Mouse (Mus musculus) intestine, embryonic 14.5 days (tissue): ENCODE data around the gene Dync1li2. TPM values are rescaled to one million over a fixed set of nuclear protein-coding genes. Genes with fewer than 3 reads are reported as not detected.

Experiments
- ATAC-seq: fragments of 200-750 bp; cut with Nextera tagmentation; replicated peaks from 2 replicates; pipeline ENCODE4 v1.8.0; 2017; ENCODE audit warnings: low read depth, moderate number of reproducible peaks, moderate TSS enrichment, moderate library complexity; ENCODE audit not compliant: low FRiP score, low TSS enrichment
- DNase-seq: peaks from one replicate; pipeline ENCODE4 v3.0.0-alpha.2; 2018; ENCODE audit warnings: low spot score
- H3K27ac ChIP-seq: fragments of 300-500 bp; sonication (generic); 2 replicates; pipeline ENCODE4 v1.5.1; 2014; ENCODE audit warnings: low read depth, mild to moderate bottlenecking, control low read depth
- H3K27me3 ChIP-seq: fragments of 300-500 bp; sonication (generic); replicated peaks from 2 replicates; pipeline ENCODE4 v1.6.1; 2014; ENCODE audit warnings: low read length, control low read depth; ENCODE audit not compliant: control insufficient read depth, insufficient read depth
- H3K36me3 ChIP-seq: fragments of 300-500 bp; sonication (generic); 2 replicates; pipeline ENCODE4 v1.6.1; 2014; ENCODE audit warnings: low read length, control low read depth; ENCODE audit not compliant: control insufficient read depth, insufficient read depth
- H3K4me1 ChIP-seq: fragments of 300-500 bp; sonication (generic); replicated peaks from 2 replicates; pipeline ENCODE4 v1.6.1; 2014; ENCODE audit warnings: low read length, control low read depth, mixed read lengths; ENCODE audit not compliant: control insufficient read depth, insufficient read depth
- H3K4me2 ChIP-seq: fragments of 300-500 bp; sonication (generic); 2 replicates; pipeline ENCODE4 v1.6.1; 2014; ENCODE audit warnings: low read length
- H3K4me3 ChIP-seq: fragments of 300-500 bp; sonication (generic); 2 replicates; pipeline ENCODE4 v1.5.1; 2014; ENCODE audit warnings: low read depth, low read length, control low read depth, mixed read lengths
- H3K9ac ChIP-seq: fragments of 300-500 bp; sonication (generic); 2 replicates; pipeline ENCODE4 v1.6.1; 2014; ENCODE audit warnings: mild to moderate bottlenecking, low read length
- H3K9me3 ChIP-seq: fragments of 300-500 bp; sonication (generic); 2 replicates; pipeline ENCODE4 v1.6.1; 2016; ENCODE audit warnings: low read length, control low read depth; ENCODE audit not compliant: control insufficient read depth
- WGBS: fragments of 180-500 bp; shearing (Covaris S2); extraction: QIAGEN DNeasy Blood & Tissue Kit; methylation state at CpG from one replicate; pipeline ENCODE4 v1.1.7; 2014; 5-methylcytosine and 5-hydroxymethylcytosine counted together
- polyA plus RNA-seq: library from polyadenylated mRNA; unstranded; fragments of >200 nt; fragmentation: Nextera tagmentation; extraction: Ambion mirVana; gene quantifications from 2 replicates; pipeline ENCODE4 v1.2.1, GENCODE M21; 2014

Gene Dync1li2
- polyA plus RNA-seq, 1 experiment from 2014 or later = 46.1 TPM

DNA sequence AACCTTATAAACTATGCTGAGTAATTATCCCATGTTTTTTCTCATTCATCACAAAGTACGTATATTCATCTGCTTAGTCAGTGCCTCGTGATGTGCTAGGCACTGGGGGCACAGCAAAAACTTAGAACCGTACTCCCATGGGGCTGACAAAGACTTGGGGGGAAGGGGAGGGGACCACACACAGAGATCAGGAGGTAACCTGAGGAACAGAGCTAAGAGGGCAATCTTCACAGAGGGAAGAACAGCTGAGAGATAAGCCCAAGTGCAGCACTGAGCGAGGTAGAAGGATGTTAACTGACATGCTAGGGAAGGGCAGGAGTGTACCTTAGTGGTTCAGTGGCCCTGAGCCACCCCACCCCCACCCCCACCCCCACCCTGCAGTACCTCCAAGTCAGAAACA lies 56.2 kb downstream of the Dync1li2 start:
- ATAC-seq = no peak
- 15% methylated on average over 4 of the region's 4 CpGs for WGBS
- no peak overlapping the region for H3K9ac ChIP-seq
- H3K4me3 ChIP-seq = no peak overlapping the region
- no peaks in the 10 kb centered on the region; the same call in 1 of the 2 replicates for H3K36me3 ChIP-seq
- no peak for DNase-seq
- H3K9me3 ChIP-seq = no peaks in the 10 kb centered on the region
- H3K4me2 ChIP-seq = no peak overlapping the region
- H3K27ac ChIP-seq = no peak overlapping the region
- H3K27me3 ChIP-seq = no peaks in the 10 kb centered on the region
- peaks cover 49% of the 10 kb centered on the region for H3K4me1 ChIP-seq

DNA sequence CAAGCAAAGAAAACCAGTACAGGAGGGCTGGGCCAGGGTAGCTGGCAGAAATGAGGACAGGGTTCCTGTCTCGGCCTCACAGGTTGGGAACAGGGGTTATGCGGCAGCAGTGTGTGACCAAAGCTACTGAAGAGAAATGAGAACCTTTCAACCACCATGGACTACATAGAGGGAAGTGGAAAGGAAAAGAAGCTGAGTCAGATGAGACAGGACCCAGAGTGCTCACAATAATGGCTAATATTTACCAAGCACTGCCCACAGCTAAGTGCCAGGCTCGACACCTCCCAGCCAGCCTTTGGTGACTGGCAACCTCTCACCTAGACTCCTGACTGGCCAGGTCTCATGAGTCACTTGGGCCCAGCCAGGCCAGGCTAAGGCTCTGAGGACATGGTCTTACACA lies 58.9 kb downstream of the Dync1li2 start:
- ATAC-seq (no peak), DNase-seq (no peak)
- peak overlapping the region; percentile 11; the same call in 1 of the 2 replicates for H3K27ac ChIP-seq
- no peak overlapping the region for H3K4me2 ChIP-seq
- peaks cover 49% of the 10 kb centered on the region for H3K4me1 ChIP-seq
- H3K9me3 ChIP-seq = no peaks in the 10 kb centered on the region
- no peaks in the 10 kb centered on the region; the same call in 1 of the 2 replicates for H3K36me3 ChIP-seq
- WGBS = 81% methylated on average over 3 of the region's 3 CpGs
- H3K27me3 ChIP-seq = no peaks in the 10 kb centered on the region
- H3K9ac ChIP-seq = no peak overlapping the region
- no peak overlapping the region for H3K4me3 ChIP-seq

DNA sequence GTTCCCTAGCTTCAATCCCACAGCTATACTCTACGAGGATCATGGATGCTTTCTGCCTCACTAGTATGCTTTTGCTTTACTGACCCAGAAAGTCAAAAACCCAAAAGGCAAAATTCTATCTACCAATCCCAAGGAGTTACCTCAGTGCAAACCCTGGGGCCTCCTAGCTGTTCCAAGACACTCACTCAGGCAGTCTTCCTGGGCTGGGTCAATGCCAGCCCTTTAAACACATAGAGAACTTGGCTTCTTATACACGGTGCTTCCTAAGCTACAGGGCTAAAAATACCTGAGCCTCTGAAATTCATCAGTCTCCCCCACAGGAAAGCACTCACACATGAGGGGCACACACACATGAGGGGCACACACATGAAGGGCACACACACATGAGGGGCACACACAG lies 59.6 kb downstream of the Dync1li2 start:
- H3K4me1 ChIP-seq = peaks cover 49% of the 10 kb centered on the region
- H3K27ac ChIP-seq = peak overlapping the region; percentile 11; the same call in 1 of the 2 replicates
- no peak overlapping the region for H3K9ac ChIP-seq
- no peaks in the 10 kb centered on the region for H3K36me3 ChIP-seq
- no peak overlapping the region for H3K4me2 ChIP-seq
- H3K27me3 ChIP-seq = no peaks in the 10 kb centered on the region
- DNase-seq (no peak), ATAC-seq (no peak)
- 60% methylated on average over 2 of the region's 2 CpGs for WGBS
- H3K9me3 ChIP-seq = no peaks in the 10 kb centered on the region
- no peak overlapping the region for H3K4me3 ChIP-seq

DNA sequence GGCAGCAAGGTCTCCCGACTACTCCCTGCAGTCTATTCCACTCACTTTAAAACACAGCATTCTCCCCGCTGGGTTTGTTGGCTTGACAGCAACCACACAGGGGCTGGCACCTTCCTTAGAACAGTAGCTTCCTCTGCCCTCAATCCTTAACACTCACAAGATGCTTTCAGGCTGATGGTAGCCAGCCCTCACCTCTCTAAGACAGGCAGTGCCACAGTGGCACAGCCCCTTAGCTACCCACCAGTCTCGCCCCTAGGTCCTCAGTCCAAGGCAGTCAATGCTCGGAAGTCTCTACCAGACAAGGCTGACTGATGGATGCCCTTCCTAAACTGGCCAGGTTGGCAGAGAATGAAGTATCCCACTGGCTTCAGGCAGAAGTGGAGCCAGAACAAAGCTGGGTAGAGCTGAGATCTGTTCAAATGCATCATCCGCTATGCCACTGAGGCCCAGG lies 61.9 kb downstream of the Dync1li2 start:
- Histone ChIP-seq H3K4me2 (no peak overlapping the region), H3K9ac (no peak overlapping the region), H3K27ac (no peak overlapping the region), H3K9me3 (no peaks in the 10 kb centered on the region), H3K4me1 (peaks cover 37% of the 10 kb centered on the region), H3K36me3 (no peaks in the 10 kb centered on the region), H3K4me3 (no peak overlapping the region), H3K27me3 (no peaks in the 10 kb centered on the region)
- ATAC-seq (no peak), DNase-seq (no peak)
- 75% methylated on average over 5 of the region's 5 CpGs for WGBS

DNA sequence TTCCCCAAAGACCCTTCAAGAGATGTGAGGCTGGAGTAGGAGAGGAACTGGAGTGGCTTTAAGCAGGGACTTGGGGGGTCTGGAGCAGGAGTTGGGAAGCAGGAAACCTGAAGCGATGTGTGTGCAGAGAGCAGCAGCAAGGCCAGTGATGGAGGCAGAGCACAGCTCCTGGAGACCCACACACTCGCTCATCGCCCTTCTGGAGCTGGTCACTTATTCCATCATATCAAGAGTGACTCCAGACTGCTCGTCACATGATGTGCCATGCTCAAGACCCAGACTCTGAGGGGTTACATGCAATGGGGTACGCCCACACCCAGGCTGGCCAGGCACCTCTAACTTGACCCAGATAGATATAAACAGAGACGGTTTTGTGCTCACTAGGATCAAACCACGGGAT lies 62.6 kb downstream of the Dync1li2 start:
- no peak overlapping the region for H3K4me3 ChIP-seq
- H3K9me3 ChIP-seq = no peaks in the 10 kb centered on the region
- 76% methylated on average over 7 of the region's 7 CpGs for WGBS
- H3K27ac ChIP-seq = no peak overlapping the region
- H3K4me1 ChIP-seq = peaks cover 35% of the 10 kb centered on the region
- H3K27me3 ChIP-seq = no peaks in the 10 kb centered on the region
- H3K36me3 ChIP-seq = no peaks in the 10 kb centered on the region
- no peak overlapping the region for H3K9ac ChIP-seq
- DNase-seq (no peak), ATAC-seq (no peak)
- no peak overlapping the region for H3K4me2 ChIP-seq

DNA sequence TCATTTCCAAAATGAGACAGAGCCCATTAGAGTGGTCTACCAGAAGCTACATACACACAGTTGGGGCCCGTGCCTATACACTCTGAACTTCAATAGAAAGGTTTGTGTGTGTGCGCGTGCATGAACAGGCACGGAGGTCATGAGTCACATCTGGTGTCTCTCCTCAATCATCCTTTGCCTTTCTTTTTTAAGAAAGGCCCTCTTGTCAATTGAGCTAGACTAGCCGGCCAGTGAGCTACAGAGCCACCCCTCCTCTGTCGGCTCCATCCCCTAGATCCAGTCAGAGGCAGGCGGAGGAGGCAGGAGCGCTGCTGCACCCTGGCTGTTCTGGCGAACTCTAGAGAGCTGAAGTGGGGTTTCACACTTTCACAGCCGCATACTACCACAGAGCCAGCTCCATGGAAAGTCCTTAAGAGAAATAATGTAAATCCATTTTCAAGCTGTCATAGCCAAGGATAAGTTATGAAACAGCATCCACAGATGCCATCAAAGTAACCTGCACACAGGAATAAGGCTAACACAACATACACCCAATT lies 63.5 kb downstream of the Dync1li2 start:
- Histone ChIP-seq H3K4me2 (no peak overlapping the region), H3K27ac (no peak overlapping the region), H3K36me3 (no peaks in the 10 kb centered on the region), H3K9me3 (no peaks in the 10 kb centered on the region), H3K27me3 (no peaks in the 10 kb centered on the region), H3K4me3 (no peak overlapping the region), H3K9ac (no peak overlapping the region), H3K4me1 (peaks cover 38% of the 10 kb centered on the region)
- WGBS = 64% methylated on average over 10 of the region's 10 CpGs
- DNase-seq (no peak), ATAC-seq (no peak)

DNA sequence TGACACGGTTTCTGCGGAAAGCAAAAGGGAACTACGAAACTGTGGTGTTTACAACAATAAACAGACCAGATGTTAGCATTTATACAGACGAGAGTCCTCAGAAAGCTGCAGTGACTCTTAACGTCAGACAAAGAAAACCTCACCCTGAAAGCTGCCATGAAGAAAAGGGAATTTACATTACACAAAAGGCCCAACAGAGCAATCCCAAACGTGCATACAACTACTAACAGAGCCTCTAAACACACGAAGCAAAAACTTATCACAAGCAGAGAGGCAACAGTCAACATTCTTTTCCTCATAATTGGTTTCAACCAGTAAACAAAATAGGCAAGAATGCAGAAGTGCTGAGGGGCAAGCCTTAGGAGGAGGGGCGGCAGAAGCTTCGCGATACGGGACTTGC lies 66.2 kb downstream of the Dync1li2 start:
- H3K4me2 ChIP-seq = no peak overlapping the region; the same call in 1 of the 2 replicates
- no peaks in the 10 kb centered on the region for H3K27me3 ChIP-seq
- no peak overlapping the region for H3K4me3 ChIP-seq
- no peak for ATAC-seq
- DNase-seq = no peak
- H3K9ac ChIP-seq = no peak overlapping the region
- H3K36me3 ChIP-seq = no peaks in the 10 kb centered on the region
- peaks cover 28% of the 10 kb centered on the region for H3K4me1 ChIP-seq
- H3K9me3 ChIP-seq = no peaks in the 10 kb centered on the region
- 56% methylated on average over 11 of the region's 11 CpGs for WGBS
- H3K27ac ChIP-seq = peak overlapping the region; percentile 36; the same call in 1 of the 2 replicates

DNA sequence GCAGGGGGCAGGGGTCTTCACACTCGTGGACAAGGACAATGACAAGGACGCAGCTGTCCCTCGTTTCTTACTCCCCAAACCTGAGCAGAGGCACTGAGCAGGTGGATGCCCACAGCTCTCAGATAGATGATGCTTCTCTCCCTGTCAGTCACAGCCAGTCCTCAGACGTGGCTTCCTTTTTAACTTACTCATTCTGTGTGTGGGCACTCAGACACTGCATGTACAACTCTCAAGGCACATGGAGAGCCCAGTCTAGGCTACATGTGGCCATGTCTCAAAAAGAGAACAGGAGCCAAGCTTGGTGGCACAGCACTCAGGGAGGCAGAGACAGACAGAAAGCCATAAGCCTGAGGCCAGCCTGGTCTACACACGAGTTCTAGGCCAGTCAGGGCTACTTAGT lies 66.9 kb downstream of the Dync1li2 start:
- Histone ChIP-seq H3K4me2 (peak overlapping the region; percentile 21; the same call in 1 of the 2 replicates), H3K27me3 (no peaks in the 10 kb centered on the region), H3K9ac (peak overlapping the region; percentile 20; the same call in 1 of the 2 replicates), H3K36me3 (no peaks in the 10 kb centered on the region), H3K4me1 (peaks cover 28% of the 10 kb centered on the region), H3K9me3 (no peaks in the 10 kb centered on the region), H3K4me3 (no peak overlapping the region), H3K27ac (peak overlapping the region; percentile 78)
- ATAC-seq = no peak
- DNase-seq = no peak
- 60% methylated on average over 5 of the region's 5 CpGs for WGBS
